Mouse (Mus musculus) lung, postnatal 36 days (tissue): ENCODE results near the gene Nhlrc2.

ENCODE experiments used
- DNase-seq: peaks from one replicate; pipeline ENCODE4 v3.0.0; 2022; ENCODE audit warnings: mixed read lengths

The Nhlrc2 gene

DNA sequence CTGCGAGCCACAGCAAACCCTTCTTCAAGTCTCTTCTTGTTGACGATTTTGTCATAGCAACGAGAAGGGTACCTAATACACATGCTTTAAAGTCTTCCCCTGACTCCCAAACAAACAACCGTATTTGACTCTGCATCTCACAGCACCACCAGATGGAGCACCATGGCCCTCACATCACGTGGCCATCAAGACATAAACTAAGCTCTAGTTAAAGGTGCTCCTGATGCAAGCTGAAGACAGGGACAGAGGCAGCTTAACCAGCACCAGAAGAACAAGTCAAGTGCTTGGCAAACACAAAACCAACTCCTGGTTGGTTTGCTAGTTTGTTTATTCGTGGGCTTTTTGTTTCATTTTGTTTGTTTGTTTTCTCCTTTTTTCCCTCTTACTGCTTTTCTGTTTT is 17.3 kb downstream of the Nhlrc2 start:
- peak; percentile 67 for DNase-seq

DNA sequence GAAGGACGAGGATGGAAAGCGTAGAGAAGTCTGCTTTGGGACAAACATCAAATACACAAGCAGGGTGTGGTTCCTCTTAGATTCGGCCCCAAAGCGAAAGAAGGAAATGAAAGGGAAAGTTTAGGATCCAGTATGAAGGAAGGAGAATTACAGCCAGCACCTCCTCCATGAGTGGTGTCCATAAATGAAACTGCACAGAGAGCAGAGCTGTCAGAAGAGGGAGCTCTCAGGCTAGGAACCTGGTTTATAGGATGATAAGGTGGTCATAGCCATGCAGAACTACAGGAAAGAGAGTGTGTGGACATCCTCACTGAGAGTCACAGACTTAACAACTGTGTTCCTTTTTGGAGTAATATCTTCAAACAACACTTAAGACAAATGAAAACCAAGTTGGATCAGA is 18.0 kb downstream of the Nhlrc2 start:
- peak; percentile 93 for DNase-seq

DNA sequence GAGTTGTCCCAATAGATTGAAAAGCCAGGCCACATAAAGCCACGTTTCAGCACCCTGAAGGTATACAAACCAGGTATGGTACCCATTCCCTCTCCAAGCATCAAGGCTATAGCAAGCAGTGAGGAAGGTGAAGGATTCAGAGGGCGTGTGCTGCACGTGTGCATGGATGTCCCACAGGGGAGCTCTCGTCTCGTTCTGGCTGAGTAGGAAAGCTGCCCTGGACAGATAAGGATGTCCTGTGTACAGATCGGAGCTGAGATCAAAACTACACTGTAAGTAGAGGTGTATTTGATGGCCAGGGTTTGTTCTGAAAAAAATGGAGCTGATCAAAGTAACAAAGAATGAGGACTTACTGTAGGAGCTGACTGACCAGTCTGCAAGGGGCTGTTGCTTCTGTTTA is 18.9 kb downstream of the Nhlrc2 start:
- DNase-seq, result peak; percentile 58

DNA sequence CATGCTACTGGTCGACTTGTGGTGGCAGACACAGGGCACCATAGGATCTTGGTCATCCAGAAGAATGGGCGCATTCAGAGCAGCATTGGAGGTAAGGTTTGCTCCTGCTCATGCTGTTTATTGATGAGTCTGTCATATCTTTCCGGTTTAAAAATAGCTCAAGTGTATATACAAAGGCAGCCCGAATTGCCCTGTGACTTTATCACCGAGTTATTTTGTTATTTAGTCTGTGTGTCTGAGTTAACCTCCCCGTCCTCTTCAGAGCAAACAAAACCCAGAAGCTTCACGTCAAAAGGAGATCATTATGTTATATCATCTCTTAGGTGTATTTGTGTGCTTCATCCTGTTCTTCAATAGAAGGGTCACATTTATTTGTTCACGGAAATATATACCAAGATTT is 22.7 kb downstream of the Nhlrc2 start:
- DNase-seq, result no peak

DNA sequence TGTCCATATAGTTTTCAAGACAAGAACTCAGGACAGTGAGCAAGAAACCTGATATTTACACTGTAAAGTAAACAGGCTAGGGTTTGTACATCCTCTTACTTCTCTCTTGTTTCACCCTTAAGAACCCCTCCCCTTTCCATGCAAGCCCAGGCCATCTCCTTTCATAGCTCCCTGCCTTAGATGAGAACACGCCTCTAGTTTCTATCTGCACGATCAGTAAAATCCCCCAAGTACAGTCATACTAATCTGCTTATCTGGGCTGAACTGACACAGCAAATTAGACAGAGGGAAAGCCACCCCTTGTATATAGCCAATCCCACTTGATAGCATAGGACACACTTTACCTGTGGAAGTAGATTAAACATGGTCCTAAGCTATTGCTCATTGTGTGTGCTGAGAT is 23.2 kb downstream of the Nhlrc2 start:
- DNase-seq, result no peak

DNA sequence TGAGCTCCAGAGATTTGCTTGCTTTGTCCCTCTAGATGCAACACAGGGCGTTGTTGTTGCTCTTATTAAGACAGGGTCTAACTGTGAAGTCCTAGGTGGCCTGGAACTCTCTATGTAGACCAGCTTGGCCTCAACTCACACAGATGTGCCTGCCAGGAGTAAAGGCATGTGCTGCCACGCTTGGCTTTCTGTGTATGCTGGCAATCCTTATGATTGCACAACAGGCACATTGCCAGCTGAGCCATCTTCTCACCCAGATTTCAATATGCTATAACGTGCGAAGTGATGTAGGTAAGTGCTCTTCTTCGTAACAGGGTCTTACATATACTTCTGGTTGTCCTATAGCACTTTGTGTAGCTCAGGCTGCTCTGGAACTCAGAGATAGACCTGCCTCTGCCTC is 23.9 kb downstream of the Nhlrc2 start:
- DNase-seq, result no peak

DNA sequence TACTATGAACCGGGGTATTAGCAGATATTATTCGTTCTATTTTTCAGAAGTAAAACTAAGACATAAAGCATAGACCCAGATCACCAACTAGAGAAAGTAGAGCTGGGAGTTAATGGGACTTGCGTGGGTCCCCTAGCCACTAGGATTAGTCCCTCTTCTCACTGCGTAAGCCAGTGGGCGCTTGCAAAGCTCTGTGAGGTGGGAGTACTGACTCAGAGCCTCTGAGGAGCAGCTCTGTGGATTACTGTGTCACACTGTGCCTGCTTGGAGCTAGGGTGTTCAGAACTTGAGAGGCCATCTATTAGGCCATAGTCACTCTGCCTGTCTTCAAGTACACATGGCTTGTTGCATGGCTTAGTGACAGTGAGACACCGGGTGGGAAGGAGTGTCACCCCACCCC is 25.1 kb downstream of the Nhlrc2 start:
- no peak for DNase-seq

DNA sequence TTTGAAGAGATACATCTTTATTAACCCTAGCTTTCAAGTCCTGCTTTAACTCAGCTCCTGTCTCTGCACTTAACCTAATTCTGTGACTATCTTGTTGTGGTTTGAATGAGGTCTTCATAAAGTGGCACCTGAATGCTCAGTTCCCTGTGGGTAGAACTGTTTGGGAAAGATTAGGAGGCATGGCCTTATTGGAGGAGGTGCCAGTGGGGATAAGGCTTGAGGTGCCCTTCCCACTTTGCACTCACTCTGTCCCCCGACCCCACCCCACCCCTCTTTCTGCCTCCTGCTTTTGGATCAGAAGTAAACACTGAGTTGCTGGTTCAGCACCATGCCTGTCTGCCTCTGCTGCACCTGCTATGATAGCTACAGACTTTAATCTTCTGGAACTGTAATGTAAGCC is 29.7 kb downstream of the Nhlrc2 start:
- DNase-seq, result no peak

DNA sequence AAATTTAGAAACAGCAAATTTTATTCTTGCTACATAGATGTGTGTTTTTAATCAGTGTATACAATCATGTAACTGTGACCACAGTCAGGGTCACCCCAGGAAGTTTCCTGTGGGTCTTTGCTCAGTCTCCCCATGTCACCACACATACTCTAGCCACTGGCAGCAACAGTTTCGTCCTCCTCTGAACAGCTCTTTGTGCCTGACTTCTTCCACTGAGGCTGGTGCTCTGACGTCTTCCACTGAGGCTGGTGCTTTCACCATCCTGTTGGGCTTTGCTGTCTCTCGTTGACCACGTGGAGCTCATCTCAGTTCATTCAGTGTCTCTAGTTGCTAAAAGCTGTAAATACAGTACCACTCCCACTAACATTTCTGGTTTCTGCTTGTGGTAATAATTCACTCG is 33.9 kb downstream of the Nhlrc2 start:
- DNase-seq, result no peak

DNA sequence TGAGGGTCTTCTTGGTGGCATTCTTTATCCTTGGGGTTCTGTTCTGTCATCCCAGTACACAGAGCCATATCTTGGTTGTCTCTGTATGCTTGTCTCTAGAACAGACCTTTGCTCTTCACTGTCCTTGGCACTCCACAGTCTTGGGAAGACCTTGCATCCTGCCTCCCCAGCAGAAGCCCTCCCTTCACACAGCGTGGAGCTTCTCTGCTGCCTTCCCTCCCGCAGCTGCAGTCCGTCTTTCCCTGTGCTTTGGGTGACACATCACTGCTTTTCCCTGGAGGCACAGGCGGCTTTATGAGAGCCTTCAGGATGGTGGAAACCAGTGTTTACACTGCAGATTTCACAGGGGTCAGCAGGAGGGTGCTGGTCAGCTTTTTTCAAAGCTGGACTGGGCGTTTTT is 35.7 kb downstream of the Nhlrc2 start:
- peak; percentile 55 for DNase-seq

DNA sequence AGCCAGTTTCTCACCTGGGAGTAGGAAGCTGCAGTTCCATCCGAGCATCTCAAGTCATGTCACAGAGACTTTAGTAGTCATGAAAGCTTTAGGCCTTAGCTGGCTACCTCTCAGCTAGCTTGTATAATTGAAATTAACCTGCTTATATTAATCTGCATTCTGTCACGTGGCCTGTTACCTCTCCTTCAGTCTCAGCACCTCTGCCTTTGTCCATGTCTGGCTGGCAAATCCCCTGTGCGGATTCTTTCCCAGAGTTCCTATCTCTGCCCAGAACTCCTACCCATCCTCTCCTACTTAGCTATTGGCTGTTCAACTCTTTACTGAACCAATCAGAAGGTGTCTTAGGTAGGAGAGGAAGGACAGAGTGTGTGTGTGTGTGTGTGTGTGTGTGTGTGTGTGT is 36.2 kb downstream of the Nhlrc2 start:
- no peak for DNase-seq

DNA sequence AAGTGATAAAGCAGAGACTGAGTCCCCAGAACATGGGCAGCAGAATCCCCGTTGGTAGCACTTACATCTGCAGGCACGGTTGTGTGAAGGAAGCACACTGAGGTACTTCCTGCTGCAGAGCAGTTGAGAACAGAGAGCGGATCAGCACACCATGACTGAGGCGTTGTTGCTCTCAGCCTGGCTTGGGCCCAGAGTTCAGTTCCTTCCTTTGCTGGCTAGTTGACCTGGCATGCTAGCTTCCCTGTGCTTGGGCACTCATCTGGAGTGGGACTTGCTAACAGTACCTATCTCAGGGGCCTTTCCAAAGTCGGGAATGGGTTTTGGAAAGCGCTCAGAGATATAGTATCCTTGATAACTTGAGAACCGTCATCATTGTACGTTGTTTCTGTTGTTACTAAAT is 38.3 kb downstream of the Nhlrc2 start:
- peak; percentile 51 for DNase-seq

DNA sequence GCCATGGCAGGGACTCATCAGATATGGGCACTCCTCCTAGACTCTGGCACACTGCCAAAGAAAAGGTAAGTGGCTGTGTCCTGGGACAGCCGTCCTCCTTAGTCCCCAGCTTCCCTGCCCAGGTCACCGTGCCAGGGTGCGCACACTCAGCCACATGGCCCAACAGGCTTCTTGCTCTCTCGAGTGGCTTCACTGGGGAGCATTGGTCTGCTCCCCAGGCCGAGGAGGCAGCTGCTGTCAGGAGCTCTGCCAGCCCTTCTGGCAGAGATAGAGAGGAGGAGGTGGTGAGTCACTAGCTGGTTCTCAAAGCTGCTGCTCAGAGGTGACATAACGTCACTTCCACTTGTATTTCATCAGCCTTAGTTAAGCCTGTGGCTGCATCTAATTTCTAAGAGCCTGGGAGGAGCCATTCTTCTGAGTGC is 40.2 kb downstream of the Nhlrc2 start:
- DNase-seq, result peak; percentile 84

DNA sequence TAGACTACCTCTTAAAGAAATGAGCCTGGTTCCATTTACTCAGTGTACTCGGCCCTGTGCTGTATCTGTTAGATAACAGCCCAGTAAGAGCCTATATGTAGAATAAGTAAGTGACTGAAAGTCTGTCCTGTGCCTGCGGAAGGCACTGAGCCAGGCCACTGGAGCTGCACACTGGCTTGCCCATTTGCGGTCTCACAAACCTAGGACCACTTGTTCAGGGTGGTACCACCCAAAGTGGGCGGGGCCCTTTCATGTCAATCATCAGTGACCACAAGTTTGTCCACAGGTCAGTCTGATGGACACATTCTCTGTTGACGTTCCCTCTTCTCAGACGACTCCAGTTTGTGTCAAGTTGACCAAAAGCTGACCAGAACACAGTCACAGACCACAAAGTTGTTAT is 40.9 kb downstream of the Nhlrc2 start:
- no peak for DNase-seq

DNA sequence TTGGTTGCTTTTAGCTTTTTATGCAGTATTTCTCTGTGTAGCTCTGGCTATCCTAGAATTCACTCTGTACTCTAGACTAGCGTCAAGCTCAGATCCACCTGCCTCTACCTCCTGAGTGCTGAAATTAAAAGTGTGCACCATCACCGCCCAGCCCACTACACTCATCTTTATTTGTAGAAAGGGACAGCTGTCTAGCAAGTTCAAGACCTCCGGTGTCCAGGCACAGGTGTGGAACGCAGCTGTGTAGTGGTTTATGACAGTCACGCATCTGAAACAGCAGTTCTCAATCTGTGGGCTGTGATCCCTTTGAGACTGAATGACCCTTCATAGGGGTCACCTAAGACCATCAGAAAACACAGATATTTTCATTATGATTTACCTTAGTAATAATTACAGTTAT is 41.4 kb downstream of the Nhlrc2 start:
- no peak for DNase-seq

DNA sequence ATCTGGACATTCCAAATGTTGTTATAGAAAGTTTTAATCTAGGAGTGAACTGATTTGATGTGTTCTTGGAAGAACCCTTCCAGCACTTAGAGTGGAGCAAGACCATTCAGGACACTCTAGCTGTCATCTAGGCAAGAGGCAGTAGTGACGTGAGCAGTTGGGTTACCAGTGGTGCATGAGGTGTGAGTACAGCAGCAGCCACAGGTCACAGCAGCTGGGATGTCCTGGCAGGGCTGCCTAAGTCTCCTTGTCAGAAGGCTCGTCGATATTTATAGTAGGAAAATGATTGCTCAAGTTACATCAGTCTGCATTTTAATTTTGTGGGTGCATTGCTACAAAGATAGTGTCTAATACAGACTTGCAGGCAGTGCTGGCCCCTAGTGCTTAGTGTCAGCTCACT is 42.2 kb downstream of the Nhlrc2 start:
- DNase-seq, result no peak

DNA sequence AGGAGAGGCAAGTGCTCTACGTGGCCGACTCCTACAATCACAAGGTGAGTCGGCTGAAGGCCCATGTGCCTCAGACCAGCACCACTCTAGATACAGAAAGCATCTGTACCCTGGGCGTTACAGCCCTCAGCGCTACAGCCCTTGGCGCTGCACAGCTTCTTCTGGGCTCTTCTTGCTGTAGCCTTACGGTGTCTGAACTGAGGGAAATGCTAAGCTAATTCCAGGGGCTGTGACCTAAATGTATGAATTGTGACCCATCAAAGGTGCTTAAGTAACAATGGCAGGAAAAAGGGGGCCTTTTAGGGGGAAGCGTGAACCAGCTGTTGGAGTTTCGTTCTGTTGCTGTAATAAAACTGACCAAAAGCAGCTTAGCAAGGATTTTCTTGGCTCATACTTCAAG is 44.4 kb downstream of the Nhlrc2 start:
- DNase-seq, result no peak

DNA sequence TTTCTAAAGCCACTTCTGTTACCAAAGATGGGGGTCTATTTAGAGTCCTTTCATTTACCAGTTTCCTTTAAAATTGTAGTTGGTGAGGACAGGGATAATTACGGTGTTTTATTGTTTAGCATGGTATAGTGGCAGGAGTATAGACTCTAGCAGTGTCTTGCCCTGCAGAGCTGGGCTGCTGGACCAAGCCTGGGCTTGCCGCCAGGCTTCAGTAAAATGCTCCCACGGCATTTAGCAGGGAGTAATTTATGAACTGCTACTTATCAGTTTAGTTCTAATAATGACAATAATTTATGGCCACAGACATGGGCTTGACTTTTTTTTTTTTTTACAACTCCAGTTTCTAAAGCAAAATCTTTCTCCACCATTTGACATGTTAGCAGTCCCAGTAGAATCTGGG is 51.9 kb downstream of the Nhlrc2 start:
- no peak for DNase-seq

DNA sequence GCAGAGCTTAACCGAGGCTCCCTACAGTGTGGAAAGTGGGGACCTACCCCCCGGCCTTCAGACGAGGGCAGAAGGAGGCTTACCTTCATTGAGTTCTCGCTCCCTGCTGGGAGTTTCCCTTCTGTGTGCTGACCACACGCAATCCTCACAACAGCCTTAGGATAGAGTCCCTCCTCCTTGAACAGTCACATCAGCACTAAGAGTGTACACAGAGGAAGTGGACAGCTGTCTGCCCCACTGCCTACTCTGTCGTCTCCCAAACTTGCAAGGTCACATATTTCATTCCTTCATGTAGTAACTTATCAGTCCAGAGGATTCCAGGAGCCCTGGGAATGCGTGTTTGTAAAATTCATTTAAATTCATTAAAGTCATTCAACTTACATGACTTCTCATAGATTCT is 52.7 kb downstream of the Nhlrc2 start:
- no peak for DNase-seq

DNA sequence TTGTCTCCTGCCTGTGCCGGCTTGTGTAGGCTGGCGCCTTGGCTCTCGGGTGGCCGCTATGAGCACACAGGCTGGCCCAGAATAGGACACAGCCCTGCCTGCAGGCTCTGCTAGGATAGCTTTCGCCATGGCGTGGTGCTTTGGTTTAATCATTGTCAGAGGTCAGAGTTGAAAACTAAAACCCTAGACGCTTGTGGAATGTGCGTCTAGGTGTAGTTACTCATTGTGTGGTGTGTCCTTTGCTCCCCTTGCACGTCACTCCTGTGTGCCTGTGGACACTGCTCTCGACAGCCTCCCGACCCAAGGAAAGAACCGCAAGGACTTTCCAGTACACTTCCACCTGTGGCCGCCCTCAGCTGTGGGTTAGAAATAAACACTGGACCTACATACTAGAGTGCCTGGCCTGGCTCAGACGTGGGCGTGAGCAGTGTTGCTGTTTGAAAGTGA is 53.9 kb downstream of the Nhlrc2 start:
- DNase-seq, result peak; percentile 76

DNA sequence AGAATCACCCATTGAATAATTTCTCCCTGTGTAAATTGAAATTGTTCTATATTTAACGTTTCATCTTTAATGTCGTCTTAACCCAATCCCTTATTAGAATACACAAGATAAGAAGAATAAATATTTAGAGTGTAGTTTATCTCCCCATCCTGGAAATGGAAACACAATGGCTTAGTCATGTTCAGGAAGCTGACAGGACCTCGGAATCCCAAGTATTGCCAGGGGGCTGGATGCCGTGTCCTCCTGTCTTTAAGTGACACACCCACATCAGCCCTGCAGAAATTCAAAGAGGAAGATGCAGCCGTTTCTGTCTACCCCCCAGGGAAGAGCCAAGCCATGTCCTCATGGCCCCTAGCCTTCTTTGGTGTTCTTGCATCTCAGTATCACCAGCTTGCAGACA is 60.9 kb downstream of the Nhlrc2 start:
- DNase-seq, result peak; percentile 71

DNA sequence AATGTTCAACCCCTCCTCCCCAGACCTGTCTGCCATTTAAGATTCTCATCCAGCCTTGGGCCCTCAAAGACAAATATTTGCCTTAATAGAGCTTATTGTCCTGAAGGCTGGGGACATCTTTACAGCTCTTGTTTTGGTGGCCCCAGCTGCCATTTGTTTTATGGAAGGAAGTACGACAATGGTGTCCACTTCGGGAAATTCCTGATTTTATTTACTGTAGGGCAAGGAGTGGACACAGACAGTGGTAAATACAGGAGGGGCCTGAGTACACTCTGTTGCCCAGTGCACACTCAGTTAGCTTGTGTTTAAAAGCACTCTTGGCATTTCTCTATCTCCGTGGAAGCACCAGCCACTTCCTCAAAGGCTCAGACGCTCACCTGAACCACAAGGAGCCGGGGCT is 66.1 kb downstream of the Nhlrc2 start:
- DNase-seq, result peak; percentile 63

DNA sequence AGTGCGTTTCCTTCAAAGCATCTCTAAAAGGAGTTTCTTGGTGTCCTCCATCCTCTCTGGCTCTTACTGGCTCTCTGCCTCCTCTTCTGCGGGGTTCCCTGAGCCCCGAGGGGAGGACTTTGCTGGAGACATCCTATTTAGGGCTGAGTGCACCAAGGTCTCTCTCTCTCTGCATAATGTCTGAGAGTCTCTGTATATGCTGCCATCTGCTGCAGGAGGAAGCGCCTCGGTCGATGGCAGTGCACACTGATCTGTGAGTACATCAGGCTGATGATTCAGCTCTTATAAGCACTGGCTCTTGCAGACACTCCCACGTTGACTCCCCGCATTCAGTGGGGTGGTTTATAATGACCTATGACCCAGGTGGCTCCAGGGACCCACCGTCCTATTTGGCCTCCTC is 70.8 kb downstream of the Nhlrc2 start:
- no peak for DNase-seq

DNA sequence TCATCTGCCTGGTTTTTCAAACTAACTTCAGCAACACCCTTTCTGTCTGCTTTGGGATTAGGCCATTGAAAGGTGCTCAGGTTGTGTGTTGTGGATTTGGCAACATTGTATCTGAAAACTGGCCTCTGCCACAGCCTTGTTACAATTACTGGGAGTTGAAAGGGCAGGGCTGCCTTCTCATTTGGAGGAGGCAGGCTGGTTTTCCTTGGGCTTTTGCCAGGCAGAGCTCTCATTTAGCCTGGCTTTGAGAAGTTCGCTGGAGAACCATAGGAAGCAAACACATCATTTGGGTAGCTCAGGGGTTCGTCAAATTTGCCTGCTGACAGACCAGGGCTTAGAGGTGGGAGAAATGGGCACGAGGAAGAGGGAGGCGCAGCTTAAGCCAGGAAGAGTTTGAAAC is 71.5 kb downstream of the Nhlrc2 start:
- DNase-seq, result peak; percentile 70

DNA sequence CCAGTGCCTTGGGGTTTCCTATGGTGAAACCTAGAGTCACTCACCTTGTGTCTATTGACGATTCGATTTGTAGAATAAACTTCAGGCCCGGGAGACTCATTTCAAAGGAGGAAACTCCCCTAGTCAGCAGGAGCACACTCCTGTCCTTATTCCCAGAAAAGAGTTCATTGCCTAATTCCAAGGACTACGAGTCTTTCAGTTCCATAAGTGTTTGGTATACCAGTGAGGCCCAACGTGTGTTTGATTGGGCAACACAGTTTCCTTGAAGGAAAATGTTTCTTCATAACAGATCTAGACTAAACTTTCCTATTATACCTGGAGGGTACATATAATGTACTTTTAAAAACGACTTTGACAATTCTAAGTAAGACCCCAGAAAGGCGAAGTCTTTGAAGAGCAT is 73.8 kb downstream of the Nhlrc2 start:
- DNase-seq, result no peak

DNA sequence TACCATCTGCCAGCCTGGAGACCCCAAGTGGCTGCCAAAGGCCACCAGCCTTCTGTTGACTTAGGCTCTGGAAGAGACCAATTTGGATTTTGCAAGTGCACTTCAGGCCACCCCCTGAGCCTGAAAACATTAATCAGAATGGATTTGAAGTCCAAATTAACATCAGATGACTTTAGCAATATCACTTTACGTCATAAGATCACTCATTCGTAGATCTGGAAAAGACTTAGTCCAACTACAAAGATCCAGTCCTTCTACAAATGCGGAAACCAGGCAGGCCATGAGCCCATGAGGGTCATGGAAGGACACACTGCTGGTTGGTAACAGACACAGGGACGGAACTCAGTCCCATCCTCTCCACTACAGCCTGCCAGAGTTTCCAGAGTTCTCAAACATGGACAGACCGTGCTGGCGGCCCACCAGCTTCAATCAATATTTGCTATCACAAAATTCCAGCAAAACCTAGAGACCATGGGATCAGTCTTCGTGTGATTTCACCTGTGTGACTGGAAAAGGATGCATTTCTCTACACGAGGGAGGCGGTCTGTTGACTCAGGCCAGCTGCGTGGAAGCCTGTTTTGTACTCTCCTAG is 79.9 kb downstream of the Nhlrc2 start:
- no peak for DNase-seq
